Mouse (Mus musculus): ENCODE measurements at regions not wholly inside any gene's neighbourhood (a gene's known extent, or its start where the extent isn't known, plus 50 kb on each side); places are given as distances from the start of the nearest gene placed in this dataset.

GRCm38 (mm10) chr1:177595326-177595914 is 134.2 kb upstream of the 1700016C15Rik start:
- TF ChIP-seq POLR2A (IDR thresholded peaks at IDR 0.05; ENCODE audit: borderline replicate concordance, extremely low read depth, insufficient read depth, insufficient read length, poor library complexity, severe bottlenecking) (no peak), CTCF (IDR thresholded peaks at IDR 0.05; ENCODE audit: borderline replicate concordance, extremely low read depth, insufficient read depth, insufficient read length) (no peak)
- DNase-seq (ENCODE audit: low read depth) = peak; percentile 25

GRCm38 (mm10) chr1:177597036-177597435 is 132.6 kb upstream of the 1700016C15Rik start:
- TF ChIP-seq CTCF (IDR thresholded peaks at IDR 0.05; ENCODE audit: borderline replicate concordance, extremely low read depth, insufficient read depth, insufficient read length) (no peak), POLR2A (IDR thresholded peaks at IDR 0.05; ENCODE audit: borderline replicate concordance, extremely low read depth, insufficient read depth, insufficient read length, poor library complexity, severe bottlenecking) (no peak)
- DNase-seq (ENCODE audit: low read depth) = no peak

DNA sequence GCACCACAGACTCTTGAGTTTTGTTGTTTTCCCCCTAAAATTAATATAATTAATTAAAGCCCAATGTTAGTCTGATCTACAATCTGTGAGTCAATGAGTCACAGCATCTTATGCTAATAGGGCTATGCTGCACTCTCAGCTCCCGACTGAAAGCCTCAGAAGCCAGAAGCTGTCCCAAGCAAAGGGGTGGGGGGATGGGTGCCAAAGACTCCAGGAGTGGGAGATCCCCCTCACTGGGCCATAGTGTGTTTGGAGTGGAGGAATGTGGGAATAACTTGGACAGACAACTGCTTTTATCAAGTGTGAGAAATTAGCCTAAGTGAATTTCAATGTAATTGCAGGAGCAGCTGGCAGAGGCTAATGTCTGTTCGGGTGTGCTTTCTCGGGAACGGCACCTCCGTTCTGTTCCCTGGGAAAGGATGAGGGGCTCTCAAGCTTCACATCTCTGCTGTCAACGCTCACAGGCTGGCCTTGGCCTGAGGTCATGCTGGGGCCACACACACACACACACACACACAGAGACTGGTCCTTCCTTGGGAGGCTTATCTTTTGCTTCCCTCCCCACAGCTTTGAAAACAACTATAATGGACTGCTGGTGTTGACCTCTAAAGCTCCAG is 124.2 kb upstream of the 1700016C15Rik start:
- no peak for TF ChIP-seq CTCF (IDR thresholded peaks at IDR 0.05; ENCODE audit: borderline replicate concordance, extremely low read depth, insufficient read depth, insufficient read length)
- DNase-seq (ENCODE audit: low read depth) = peak; percentile 74

DNA sequence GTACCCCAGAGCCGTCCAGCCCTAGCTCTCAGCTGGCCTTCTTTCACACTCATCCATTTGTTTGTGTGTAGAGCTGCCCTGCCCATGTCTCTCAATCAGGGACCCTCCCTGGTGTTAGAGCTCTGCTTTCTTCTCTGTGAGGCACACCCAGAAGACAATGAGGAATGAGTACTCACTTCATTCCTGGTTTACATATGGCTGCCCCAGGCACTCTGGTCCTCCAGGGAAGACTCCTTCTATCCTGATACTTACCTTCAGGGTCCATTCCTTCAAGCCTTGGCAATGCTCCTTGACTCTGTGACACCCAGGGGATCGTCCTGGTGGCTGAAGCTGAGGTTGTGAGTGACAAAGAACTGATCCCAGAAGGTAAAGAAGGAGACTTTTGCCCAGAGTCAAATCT is 122.0 kb upstream of the 1700016C15Rik start:
- no peak for TF ChIP-seq CTCF (IDR thresholded peaks at IDR 0.05; ENCODE audit: borderline replicate concordance, extremely low read depth, insufficient read depth, insufficient read length)
- no peak for TF ChIP-seq POLR2A (IDR thresholded peaks at IDR 0.05; ENCODE audit: borderline replicate concordance, extremely low read depth, insufficient read depth, insufficient read length, poor library complexity, severe bottlenecking)
- no peak for DNase-seq (ENCODE audit: low read depth)

- no peak for DNase-seq (ENCODE audit: low read depth)
- TF ChIP-seq CTCF (IDR thresholded peaks at IDR 0.05; ENCODE audit: borderline replicate concordance, extremely low read depth, insufficient read depth, insufficient read length) = no peak
- TF ChIP-seq POLR2A (IDR thresholded peaks at IDR 0.05; ENCODE audit: borderline replicate concordance, extremely low read depth, insufficient read depth, insufficient read length, poor library complexity, severe bottlenecking) = no peak
Measured at GRCm38 (mm10) chr1:177608551-177609020, 121.0 kb upstream of the 1700016C15Rik start.

DNA sequence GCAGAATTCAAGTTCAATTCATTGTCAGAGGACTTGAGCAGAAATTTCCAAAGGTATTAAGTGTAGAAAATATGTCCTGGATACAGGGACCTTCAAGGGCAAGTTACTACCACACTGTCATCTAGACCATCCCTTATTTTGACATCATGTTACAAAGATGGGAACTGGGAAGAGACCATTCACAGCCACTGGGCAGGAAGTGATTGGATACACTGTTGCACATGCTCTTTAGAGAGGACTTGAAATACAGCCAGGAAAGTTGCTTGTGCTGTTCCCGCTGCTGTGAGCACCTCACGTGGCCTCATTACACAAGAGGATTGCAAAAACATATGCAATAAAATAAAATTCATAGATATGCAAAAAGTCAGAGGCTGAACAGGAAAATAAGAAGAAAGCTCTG is 120.4 kb upstream of the 1700016C15Rik start:
- TF ChIP-seq POLR2A (IDR thresholded peaks at IDR 0.05; ENCODE audit: borderline replicate concordance, extremely low read depth, insufficient read depth, insufficient read length, poor library complexity, severe bottlenecking) (no peak), CTCF (IDR thresholded peaks at IDR 0.05; ENCODE audit: borderline replicate concordance, extremely low read depth, insufficient read depth, insufficient read length) (no peak)
- no peak for DNase-seq (ENCODE audit: low read depth)

- DNase-seq (ENCODE audit: low read depth) = no peak
- TF ChIP-seq POLR2A (IDR thresholded peaks at IDR 0.05; ENCODE audit: borderline replicate concordance, extremely low read depth, insufficient read depth, insufficient read length, poor library complexity, severe bottlenecking) = no peak
- TF ChIP-seq CTCF (IDR thresholded peaks at IDR 0.05; ENCODE audit: borderline replicate concordance, extremely low read depth, insufficient read depth, insufficient read length) = no peak
Measured at GRCm38 (mm10) chr1:177609683-177610082, 119.9 kb upstream of the 1700016C15Rik start.

DNA sequence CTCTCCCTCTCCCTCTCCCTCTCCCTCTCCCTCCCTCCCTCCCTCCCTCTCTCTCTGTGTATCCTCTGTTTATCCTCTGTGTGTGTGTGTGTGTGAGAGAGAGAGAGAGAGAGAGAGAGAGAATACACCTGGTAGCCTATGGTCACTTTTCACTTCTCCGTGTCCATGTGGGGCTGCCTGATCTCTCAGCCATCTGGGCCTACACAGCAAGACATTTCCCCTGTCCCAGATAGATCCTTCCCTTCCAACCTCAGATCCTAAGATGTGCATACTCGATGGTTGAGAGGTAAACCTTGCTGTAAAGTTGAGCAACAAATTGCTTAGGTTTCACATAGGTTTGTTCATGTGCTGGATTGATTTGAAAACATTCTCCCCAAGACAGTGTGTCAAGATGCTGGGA is 119.5 kb upstream of the 1700016C15Rik start:
- DNase-seq (ENCODE audit: low read depth) = no peak
- TF ChIP-seq CTCF (IDR thresholded peaks at IDR 0.05; ENCODE audit: borderline replicate concordance, extremely low read depth, insufficient read depth, insufficient read length) (no peak), POLR2A (IDR thresholded peaks at IDR 0.05; ENCODE audit: borderline replicate concordance, extremely low read depth, insufficient read depth, insufficient read length, poor library complexity, severe bottlenecking) (no peak)

DNA sequence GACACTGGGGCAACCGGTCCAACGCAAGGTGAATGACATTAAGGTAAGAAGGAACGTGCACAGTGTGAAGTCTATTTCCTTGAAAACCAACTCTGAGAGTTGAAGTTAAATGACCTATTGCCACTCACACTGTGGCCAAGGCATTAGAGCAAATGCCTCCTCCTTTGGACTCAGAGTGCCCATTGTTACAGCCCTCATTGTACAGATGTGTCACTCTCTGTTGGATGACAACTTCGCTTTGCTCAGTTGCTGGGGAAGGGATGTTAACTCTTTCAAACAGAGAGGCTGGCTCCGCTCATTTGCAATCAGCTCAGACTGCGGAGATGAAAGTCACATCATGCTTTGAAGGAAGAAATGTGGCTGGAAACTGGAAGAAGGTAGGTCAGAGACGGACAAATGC is 117.1 kb upstream of the 1700016C15Rik start:
- peak; percentile 42 for DNase-seq (ENCODE audit: low read depth)
- no peak for TF ChIP-seq CTCF (IDR thresholded peaks at IDR 0.05; ENCODE audit: borderline replicate concordance, extremely low read depth, insufficient read depth, insufficient read length)
- TF ChIP-seq POLR2A (IDR thresholded peaks at IDR 0.05; ENCODE audit: borderline replicate concordance, extremely low read depth, insufficient read depth, insufficient read length, poor library complexity, severe bottlenecking) = no peak

- DNase-seq (ENCODE audit: low read depth) = no peak
- TF ChIP-seq POLR2A (IDR thresholded peaks at IDR 0.05; ENCODE audit: borderline replicate concordance, extremely low read depth, insufficient read depth, insufficient read length, poor library complexity, severe bottlenecking) (no peak), CTCF (IDR thresholded peaks at IDR 0.05; ENCODE audit: borderline replicate concordance, extremely low read depth, insufficient read depth, insufficient read length) (no peak)
Measured at GRCm38 (mm10) chr1:177615609-177616008, 114.0 kb upstream of the 1700016C15Rik start.

- TF ChIP-seq CTCF (IDR thresholded peaks at IDR 0.05; ENCODE audit: borderline replicate concordance, extremely low read depth, insufficient read depth, insufficient read length) (no peak), POLR2A (IDR thresholded peaks at IDR 0.05; ENCODE audit: borderline replicate concordance, extremely low read depth, insufficient read depth, insufficient read length, poor library complexity, severe bottlenecking) (no peak)
- DNase-seq (ENCODE audit: low read depth) = no peak
Measured at GRCm38 (mm10) chr1:177616335-177617239, 113.0 kb upstream of the 1700016C15Rik start.

Data from brain, embryonic 14.5 days (tissue).